Mouse (Mus musculus) 3T3-L1 (cell line): ENCODE data around the gene Tbx2.

Experiments used
- DNase-seq: peaks from one replicate; pipeline ENCODE4 v3.0.0-alpha.2; 2015; ENCODE audit warnings: low read depth, low spot score

The Tbx2 gene

DNA sequence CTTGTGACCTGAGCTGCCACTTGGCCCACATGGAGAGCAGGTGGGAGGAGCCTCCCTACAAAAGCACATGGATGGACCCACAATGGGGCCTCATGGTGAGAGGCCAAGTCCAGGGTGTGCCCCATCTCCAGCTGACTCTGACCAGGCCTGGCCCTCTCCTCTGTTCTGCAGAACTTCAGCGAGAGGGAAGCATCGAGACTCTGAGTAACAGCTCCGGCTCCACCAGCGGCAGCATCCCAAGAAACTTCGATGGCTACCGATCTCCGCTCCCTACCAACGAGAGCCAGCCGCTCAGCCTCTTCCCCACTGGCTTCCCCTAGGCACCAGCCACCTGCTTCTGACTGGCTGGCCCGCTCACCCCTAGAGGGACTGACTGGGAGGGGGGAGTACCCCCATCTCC is 7.3 kb upstream of the Tbx2 start:
- DNase-seq, result no peak

DNA sequence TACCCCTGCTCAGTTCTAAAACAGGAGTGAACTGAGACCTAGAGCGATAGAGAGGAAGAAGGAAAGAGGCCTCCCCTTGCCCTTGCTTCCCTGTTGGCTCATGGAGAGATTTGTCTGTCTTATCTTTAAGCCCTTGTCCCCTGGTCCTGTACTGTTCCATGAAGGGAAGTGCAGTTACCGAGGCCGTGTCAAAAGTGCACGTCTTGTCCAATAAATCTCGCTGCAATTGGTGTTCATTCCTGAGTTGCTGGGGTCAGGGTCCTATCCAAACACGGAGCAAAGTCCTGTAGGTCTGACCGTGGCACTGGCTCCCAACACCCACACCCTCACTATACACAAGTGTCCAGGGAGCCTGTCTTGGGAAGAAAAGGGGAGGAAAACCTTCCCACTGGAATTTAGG is 6.5 kb upstream of the Tbx2 start:
- DNase-seq, result no peak

DNA sequence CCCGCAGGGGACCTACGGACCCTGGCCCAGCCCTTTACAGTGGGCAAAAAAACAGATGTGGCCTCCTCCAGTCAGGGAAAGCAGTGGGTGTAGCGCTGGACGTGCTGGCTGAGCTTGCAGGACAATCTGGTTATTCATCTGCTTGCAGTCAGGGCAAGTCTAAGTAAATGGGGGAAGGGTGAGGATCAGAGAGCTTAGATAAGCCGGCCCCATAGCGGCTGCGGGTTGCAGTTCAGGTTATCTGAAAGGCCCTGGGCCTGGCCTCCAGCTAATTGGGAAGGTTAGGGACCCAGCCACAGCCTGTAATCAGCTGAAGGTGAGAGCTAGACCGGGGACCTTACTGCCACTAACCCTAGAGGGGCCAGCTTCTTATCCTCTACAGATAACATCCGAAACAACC is 5.0 kb upstream of the Tbx2 start:
- no peak for DNase-seq

DNA sequence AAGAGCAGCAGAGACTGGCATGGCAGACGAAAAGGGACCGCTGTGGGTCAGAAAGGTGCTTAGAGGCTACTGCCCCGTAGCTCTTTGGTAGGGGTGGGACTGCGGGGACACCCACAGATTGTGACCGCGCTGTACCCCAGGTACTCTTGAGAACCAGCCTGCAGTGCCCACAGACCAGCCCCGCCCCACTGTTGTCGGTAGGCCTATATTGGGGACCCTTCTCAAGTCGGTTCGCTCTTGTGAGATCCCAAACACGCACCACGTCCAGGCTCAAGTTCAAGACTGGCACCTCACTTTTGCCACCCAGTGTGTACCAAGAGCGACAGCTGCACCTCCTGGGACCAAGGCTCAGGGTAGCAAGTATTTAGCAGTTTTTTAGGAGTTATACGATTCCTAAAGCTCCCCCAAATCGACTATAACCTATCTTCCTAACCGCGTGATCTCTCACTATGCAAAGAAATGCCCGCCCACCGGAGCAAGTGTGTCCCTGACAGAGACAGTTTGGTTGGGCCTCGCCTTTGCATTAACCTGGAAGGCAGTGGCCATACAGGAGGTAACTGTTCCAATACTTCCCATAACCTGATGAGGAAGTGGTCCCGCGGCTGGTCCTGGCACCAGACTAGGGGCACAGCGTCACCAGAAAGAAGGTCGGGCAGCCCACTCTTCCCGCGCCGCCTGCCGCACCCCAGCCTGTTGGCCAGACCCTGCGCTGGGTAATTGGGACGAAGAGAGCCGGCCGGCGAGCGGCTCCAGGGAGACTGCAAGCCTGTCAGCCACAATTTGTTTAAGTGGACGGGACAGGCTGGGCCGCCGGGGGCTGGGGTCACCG is 3.4 kb upstream of the Tbx2 start:
- no peak for DNase-seq

DNA sequence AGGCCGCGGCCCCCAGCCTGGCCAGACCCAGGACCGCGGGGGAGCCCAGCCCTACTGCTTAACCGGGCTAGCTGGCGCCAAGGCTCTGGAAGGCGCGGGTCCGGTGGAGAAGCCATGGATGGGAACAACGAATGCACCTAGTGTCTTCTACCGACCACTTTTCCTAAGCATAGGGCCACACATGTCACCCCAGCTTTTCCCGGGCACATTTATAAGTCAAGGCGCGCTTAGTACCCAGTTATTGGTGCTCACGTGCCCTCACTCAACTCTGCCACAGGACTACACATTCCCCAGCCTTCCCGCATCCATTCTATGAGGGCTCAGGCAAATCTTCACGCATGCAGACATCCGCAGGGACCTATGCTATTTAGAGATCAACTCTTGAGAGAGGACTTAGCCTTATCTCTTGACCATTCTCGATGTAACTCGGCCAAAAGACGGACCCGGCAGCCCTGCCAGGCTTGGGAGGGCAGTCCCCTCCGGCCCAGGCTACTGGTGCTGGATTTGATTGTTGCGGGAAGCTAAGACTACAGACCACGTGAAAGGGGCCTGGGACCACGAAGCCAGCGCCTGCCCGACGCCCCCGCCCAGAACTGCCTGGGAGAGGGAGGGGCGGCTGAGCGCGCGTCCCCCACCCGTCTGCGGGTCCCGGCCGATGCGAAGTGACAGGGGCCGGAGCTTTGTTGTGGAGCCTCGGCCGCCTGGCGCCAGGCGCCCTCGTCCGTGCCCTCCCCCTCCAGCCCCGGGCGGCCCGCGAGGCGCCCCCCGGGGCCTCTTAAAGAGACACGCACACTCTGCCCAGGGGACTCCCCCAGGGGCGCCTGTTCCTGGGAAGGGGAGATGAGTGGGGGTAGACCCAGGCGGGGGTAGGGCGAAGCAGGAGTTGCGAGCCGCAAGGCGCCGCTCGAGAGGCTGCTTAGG is 2.6 kb upstream of the Tbx2 start:
- no peak for DNase-seq

DNA sequence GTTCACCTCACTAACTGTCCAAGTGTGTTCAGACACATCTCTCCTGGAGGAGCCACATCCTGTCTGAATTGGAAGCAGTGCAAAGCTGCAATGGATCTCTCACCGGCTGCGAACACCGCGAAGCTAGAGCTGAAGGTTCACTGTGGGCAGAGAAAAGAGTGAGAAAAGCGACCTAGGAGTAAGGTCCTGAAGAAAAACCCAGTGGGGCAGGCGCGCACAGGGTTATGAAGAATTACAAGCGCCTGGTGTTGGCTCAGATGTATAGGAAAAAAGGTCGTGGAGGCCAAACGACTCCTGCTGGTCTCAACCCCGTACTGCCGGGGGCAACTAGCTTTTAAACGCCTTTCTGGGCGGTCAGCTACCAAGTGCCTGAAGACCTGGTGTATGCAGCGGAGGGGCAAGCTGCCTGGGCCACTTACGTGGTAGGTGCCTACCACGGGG is 1.4 kb upstream of the Tbx2 start:
- DNase-seq, result no peak

DNA sequence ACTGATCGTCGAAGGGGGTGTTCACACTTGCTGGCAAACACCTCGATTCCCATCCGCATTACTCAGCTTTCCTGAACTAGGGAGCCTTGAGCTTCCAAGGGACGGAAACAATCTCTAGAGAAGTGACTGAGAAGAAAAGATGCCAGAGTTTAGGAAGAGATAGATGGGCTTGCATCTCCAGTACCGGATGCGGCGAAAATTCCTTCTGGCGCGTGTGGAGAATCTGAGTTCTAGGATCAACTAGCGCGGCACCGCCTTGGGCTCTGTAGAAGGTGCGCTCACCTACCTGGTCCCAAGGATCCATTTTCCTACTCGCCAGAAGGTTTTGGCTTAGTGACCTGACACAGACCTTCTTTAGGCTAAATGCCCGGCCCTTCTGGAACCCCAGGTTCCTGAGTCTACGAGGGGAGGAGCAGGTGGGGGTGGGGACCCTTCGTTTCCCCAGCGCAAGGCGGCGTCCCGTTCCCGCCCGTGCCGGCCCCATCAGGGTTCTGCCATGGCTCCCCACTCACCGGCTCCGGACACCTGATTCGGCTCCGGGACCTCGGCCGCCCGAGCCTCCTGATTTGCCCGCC is 608 bp upstream of the Tbx2 start:
- no peak for DNase-seq

DNA sequence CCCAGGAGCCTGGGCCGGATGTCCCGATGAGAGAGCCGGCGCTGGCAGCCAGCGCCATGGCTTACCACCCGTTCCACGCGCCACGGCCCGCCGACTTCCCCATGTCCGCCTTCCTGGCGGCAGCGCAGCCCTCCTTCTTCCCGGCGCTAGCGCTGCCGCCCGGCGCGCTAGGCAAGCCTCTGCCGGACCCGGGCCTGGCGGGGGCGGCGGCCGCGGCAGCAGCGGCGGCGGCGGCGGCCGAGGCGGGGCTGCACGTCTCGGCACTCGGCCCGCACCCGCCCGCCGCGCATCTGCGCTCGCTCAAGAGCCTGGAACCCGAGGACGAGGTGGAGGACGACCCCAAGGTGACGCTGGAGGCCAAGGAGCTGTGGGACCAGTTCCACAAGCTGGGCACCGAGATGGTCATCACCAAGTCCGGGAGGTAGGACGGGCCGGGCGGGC is 750 bp downstream of the Tbx2 start:
- no peak for DNase-seq

DNA sequence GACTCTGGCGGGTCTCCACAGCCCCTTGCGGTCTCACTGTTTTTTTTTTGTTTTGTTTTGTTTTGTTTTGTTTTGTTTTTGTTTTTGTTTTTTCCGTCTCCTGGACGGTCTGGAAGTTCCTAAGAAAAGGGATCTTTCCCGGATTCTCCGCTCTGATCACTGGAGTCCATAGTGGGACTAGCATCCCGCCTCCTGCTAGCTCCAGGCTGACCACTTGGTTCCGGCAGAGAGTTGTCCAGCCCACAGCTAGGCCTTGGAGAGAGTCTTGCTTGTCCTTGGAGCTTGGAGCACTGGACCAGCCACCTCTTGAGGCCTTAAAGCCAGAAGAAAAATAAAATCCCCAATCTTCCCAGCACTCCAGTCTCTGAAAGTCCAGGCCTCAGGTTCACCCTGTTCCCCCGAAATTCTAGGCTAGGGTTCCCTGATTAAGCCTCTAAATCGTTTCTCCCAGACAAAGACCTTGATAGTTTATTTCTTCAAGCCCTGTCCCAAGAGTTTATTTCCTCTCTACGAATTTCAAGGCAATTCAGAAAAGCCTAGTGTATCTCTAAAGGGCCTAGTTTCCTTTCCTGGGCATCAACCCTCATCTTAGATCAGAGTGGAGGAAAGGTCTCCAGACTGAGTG is 1.5 kb downstream of the Tbx2 start:
- no peak for DNase-seq

DNA sequence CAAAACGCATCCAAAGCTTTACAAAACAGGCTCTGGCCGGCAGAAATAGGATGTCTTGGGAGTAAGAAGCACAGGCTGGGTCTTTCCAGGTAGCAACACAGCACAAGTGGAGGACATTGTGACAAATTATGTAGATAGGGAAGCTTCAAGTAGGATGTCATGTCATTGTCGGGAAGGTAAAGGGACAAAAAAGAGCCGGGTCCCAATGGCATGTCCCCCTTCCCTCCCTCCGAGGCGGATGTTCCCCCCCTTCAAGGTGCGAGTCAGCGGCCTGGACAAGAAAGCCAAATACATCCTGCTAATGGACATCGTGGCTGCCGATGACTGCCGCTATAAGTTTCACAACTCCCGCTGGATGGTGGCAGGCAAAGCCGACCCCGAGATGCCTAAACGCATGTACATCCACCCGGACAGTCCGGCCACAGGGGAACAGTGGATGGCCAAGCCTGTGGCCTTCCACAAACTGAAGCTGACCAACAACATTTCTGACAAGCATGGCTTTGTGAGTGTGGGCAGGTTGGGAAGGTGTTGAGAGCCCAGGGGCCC is 2.1 kb downstream of the Tbx2 start:
- DNase-seq, result no peak

DNA sequence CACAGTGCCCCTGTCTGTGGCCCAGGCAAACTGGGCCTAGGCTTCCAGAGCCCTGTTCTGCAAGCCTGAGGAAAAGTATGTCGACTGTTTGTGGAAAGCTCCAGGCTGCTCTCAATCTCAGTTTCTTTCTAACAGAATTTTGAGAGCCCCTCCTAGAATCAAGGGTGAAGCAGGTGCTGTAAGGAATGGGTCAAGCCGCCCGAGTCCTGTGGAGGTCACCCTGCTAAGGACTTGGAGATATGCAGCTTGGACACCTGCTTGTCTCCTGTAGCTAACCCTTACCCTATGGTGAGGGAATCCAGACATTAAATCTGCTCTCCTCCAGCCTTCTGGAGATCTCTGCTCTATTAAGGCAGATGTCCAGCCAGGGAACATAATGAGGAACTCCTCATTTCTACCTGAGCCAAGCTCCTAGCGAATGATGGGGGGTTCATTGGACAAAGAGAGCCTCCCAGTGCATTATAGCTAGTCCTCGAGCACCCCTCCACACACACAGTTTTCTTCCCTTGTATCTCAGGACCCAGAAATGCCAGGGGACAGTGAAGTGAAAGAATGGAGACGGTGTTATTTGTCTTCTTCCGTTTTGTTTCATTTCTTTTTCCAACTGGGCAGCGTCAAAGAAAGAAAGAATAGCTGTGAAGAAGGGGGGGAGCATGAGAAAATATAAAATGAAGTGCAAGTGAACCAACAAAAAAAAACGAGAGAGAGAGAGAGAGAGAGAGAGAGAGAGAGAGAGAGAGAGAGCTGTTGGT is 2.8 kb downstream of the Tbx2 start:
- no peak for DNase-seq

DNA sequence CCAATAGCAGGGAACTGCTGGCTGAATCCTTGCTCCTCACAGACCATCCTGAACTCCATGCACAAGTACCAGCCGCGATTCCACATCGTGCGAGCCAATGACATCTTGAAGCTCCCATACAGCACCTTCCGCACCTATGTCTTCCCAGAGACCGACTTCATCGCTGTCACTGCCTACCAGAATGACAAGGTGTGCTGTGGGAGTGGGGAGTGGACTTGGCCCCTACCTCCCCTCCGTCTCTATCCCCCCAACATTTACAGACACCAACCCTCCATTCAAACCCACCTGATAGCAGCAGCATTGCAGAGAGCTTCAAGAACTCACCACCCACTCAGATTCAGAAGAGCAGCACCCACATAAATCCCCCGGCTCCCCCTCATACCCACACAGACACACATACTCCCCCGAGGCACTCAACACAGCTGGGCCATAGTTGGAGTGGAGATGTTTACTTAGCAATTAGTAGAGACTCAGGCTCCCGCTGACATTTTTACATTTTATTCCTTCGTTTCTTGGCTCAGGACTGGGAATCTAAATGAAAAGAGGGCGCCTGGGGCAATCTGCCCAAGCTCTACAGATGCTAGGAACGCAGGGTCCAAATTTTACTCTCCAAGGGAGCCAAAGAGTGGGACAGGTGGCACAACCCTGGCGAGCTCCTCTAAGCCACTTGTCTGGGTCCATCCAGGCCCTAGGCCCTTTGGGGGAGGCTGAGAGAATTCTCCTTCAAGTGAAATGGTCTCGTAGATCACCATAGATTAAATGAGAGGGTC is 3.6 kb downstream of the Tbx2 start:
- DNase-seq, result no peak

DNA sequence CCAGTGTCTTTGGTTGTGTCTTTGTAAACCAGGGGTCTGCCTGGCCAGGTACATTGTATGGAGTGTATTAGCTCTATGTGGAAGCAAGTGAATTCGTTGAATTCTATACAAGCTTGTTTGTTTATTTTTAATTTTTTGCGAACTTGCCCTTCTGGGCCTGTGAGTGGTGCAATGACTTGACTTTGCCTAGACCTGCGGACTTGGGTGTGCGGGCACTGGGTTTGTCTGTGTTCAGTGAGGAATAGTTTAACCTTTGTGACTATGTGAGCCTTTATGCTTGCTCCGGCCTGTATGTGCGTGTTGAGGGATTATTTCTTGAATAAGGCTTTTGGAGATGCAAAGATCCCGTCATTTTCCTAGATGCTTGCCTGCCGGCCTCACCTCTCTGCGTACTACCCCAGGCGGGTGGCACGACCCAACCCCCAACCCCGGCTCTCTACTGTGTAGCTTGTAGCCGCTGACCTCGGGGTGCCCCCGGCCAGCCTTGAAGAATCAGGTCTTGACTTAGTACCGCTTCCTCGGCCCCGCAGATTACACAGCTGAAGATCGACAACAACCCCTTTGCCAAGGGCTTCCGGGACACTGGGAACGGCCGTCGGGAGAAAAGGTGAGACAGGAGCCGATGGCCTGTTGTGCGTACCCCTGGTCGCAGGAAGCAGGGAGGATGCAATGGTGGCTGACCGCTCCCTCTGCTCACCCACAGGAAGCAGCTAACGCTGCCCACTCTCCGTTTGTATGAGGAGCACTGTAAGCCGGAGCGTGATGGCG is 4.4 kb downstream of the Tbx2 start:
- no peak for DNase-seq

DNA sequence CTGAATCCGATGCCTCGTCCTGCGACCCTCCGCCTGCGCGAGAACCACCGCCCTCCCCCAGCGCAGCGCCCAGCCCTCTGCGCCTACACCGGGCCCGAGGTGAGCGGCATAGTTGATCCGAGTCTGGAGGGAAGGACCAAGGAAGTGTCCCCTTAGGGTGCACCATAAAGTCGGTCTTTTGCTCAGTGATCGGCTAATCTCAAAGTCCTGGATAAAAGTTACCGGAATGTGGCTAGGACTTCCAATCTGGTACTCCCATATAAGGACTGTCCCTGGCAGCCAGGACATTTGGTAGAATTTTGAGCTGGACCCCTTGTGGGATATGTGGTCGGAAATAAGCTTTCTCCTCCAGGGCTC is 4.9 kb downstream of the Tbx2 start:
- no peak for DNase-seq

DNA sequence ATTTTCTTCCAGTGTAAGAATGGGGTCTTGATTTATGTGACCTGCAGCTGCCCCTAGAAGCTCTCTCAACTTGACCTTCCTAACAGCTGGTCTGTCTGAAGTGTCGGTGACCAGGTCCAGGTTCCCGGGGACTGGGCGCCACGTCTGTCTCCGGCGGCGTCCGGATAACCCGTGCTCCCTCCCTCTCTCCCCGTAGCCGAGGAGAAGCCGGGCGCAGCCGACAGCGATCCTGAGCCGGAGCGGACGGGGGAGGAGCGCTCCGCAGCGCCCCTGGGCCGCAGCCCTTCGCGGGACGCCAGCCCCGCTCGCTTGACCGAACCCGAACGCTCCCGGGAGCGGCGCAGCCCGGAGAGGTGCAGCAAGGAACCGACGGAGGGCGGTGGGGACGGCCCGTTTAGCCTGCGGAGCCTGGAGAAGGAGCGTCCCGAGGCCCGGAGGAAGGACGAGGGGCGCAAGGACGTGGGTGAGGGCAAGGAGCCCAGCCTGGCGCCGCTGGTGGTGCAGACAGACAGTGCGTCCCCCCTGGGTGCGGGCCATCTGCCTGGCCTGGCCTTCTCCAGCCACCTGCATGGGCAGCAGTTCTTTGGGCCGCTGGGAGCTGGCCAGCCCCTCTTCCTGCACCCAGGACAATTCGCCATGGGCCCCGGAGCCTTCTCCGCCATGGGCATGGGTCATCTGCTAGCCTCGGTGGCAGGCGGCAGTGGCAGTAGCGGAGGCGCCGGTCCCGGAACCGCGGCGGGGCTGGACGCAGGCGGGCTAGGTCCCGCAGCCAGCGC is 5.5 kb downstream of the Tbx2 start:
- DNase-seq, result no peak

DNA sequence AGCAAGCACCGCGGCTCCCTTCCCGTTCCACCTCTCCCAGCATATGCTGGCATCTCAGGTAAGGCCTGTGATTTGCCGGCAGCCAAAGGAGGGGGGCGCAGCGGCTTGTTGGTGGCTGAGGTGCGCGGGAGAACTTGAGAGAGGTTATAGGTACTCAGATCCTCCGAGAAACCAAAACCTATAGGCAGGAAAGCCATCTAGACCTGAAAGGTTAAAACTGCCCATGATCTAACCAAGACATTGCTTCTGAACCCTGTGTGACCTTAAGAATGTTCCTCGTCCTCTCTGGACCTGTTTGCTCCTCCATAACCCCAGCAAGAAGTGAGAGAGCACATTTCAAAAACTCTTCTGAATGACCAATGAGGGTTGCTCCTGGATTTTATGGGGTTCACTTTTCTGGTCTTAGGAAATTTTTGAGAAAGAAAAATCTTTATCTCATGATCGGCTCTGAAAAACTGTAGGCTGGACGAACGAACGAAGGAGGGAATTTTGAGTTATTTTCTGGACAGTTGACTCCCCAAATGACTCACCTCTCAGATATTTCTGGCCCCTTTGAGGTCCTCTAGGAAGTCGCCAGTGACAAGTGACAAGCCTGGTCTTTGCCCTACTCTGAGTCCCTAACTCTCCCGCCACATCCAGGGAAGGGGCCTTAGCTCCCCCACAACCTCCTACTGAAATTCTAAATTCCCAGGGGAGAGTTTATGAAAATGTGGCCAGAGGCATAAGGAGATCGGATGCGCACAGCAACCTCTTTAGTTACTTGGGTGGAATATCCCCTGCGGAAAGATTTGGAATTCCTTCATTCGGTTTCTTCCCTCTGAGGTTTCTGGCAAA is 6.3 kb downstream of the Tbx2 start:
- peak; percentile 29 for DNase-seq

DNA sequence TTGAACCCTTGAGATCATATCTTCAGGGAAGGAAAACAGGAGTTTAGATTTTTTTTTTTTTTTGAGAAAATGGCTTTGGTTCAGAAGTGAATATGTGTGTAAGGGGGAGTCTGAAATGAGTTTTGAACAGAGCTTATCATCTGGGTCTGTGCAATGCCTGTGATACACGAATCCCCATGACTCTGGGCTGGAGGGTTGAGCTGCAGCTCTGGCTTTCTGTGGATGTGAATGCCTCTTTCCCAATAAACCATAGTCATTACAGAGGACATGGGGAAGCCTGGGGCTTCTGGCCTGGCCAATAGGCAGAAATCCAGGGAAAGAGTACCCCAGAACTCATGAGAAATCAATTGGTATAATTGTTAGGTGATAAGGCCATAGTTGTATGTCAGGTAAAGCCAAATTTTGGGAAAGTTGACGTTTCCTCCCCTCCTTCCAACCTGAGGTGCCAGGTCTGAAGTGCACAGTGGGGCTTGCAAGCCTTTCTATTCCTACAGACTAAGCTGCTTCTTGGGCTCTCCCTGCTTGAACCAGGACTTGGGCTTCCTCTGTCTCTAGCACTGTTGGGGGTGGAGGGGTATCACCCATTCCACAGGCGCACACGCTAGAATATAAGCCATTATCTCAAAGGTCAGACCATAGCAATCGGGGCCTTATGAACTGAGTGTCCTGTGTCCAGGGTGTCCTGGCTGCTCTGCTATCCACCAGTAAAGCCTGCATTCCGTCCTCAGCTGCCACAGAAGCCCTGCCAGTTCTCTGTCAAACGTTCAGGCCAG is 7.1 kb downstream of the Tbx2 start:
- no peak for DNase-seq
